Mouse (Mus musculus) heart, adult 2 months (tissue): ENCODE results near the gene Ctrl. TPM values are rescaled to one million over a fixed set of nuclear protein-coding genes. Genes with fewer than 3 reads are reported as not detected.

Source experiments
- DNase-seq, 2 experiments: peaks; one replicate each; pipeline ENCODE4 v3.0.0; 2021
- H3K27ac ChIP-seq: fragments of 200-600 bp; 2 replicates; pipeline ENCODE4 v1.8.1; 2022
- H3K27me3 ChIP-seq: fragments of 200-500 bp; 2 replicates; pipeline ENCODE4 v1.6.1; 2012; ENCODE audit warnings: mild to moderate bottlenecking, low read length, inconsistent platforms, mixed read lengths; ENCODE audit not compliant: control insufficient read depth, insufficient read depth
- H3K36me3 ChIP-seq: fragments of 200-500 bp; 2 replicates; pipeline ENCODE4 v1.6.1; 2012; ENCODE audit warnings: low read length, inconsistent platforms; ENCODE audit not compliant: control insufficient read depth, insufficient read depth
- H3K4me1 ChIP-seq: fragments of 200-500 bp; 2 replicates; pipeline ENCODE4 v1.6.1; 2011; ENCODE audit warnings: low read length; ENCODE audit not compliant: control insufficient read depth, insufficient read depth
- H3K4me3 ChIP-seq: fragments of 200-600 bp; 2 replicates; pipeline ENCODE4 v1.8.1; 2022
- H3K79me2 ChIP-seq: fragments of 200-500 bp; replicated peaks from 2 replicates; pipeline ENCODE4 v1.6.1; 2012; ENCODE audit warnings: mild to moderate bottlenecking, inconsistent platforms, low read length, moderate library complexity, mixed read lengths; ENCODE audit not compliant: control insufficient read depth, insufficient read depth
- H3K9ac ChIP-seq: fragments of 200-500 bp; 2 replicates; pipeline ENCODE4 v1.6.1; 2012; ENCODE audit warnings: low read depth, mild to moderate bottlenecking, control low read depth, inconsistent platforms, low read length, mixed read lengths
- CTCF ChIP-seq: fragments of 200-600 bp; IDR thresholded peaks from 2 replicates; pipeline ENCODE4 v1.8.1; 2022; ENCODE audit warnings: antibody characterized with exemption, mild to moderate bottlenecking, moderate library complexity
- EP300 ChIP-seq: fragments of 200-500 bp; IDR thresholded peaks from 2 replicates; pipeline ENCODE4 v1.6.1; 2011; ENCODE audit warnings: low read depth, low read length, control low read depth; ENCODE audit not compliant: insufficient read depth
- POLR2A ChIP-seq: fragments of 200-500 bp; IDR thresholded peaks from 2 replicates; pipeline ENCODE4 v1.6.1; 2011; ENCODE audit warnings: mild to moderate bottlenecking, low read depth, low read length, control low read depth; ENCODE audit not compliant: insufficient read depth
- WGBS: fragments of 180-500 bp; shearing (Covaris S2); methylation state at CpG from one replicate; pipeline ENCODE4 v1.1.7; 2018; 5-methylcytosine and 5-hydroxymethylcytosine counted together
- intact Hi-C: fragments of 180-260 bp; cut with DNase I; formaldehyde crosslinking; loops from one replicate; pipeline ENCODE4 v1.15.1; 2025
- polyA plus RNA-seq: library from polyadenylated mRNA; depleted of rRNA; stranded (reverse); fragments of >200 nt; gene quantifications from 2 replicates; pipeline ENCODE4 v1.2.3, GENCODE M21; 2012
- total RNA-seq, 2 experiments: library from RNA; stranded (reverse); gene quantifications; 2 replicates each; pipeline ENCODE4 v1.2.3; 2021

Ctrl gene
- total and polyA plus RNA-seq, 3 experiments = 0.32 to 0.88 TPM; not detected in 1

DNA sequence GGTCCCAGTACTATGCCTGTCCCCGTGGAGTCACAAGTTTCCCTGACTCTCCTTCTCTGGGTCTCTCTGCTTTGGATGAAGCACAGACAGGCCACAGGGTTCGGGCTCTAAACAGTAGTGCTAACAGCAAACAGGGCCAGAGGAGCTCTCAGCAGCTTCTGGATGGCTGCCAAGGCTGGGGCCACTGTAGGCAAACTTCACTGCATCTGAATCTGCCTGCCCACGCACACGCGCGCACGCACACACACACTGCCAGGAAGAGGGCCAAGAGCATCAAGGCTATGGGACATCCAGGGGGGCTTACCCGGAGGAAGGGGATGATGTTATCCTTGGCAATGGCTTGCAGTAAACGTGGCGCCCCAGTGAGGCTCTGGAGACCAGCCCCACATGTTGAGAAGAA, 15.7 kb upstream of the Ctrl start:
- H3K4me1 ChIP-seq = peaks cover 9% of the 10 kb centered on the region
- intact Hi-C loops = no loop called here
- DNase-seq = peak in 1 of 2 experiments; percentile 40
- WGBS = 40% methylated on average over 10 of the region's 10 CpGs
- H3K27me3 ChIP-seq = no peaks in the 10 kb centered on the region
- H3K36me3 ChIP-seq = no peaks in the 10 kb centered on the region
- no peak for TF ChIP-seq CTCF
- TF ChIP-seq EP300 = no peak
- no peak for TF ChIP-seq POLR2A
- no peak overlapping the region for H3K27ac ChIP-seq
- H3K4me3 ChIP-seq = no peak overlapping the region
- no peak overlapping the region for H3K9ac ChIP-seq
- H3K79me2 ChIP-seq = no peaks in the 10 kb centered on the region

DNA sequence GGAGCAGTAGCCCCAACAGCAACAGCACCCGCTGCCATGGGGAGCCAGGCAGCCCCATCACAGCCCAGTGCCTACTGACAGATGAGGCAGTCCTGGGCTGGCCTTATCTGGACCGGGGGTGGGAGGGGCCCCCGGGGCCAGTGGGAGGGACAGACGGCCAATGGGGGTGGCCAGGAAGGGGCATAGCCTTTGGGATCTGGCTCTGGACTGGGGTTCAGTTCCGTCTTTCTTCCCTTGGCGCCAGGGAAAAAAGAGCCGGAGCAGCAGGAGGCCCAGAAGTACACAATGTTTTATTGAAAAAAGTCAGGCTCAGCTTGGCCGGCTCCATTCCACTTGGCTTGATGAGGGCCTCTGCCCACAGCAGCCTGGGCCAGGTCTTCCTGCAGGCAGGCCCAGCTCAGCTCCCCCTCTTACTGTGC, 9.7 kb upstream of the Ctrl start, which contains the start of gene Lcat:
TSS of gene Lcat (minus strand) at position 62 of the 419 bp plus-strand sequence.
- Histone ChIP-seq H3K4me1 (peaks cover under 1% of the 10 kb centered on the region), H3K4me3 (no peak within 1 kb of the TSS), H3K36me3 (no peaks in the 10 kb centered on the region), H3K27ac (no peak within 1 kb of the TSS), H3K79me2 (no peaks in the 10 kb centered on the region), H3K27me3 (no peaks in the 10 kb centered on the region), H3K9ac (no peak within 1 kb of the TSS)
- no peak for DNase-seq
- 62% methylated on average over 8 of the region's 8 CpGs for WGBS
- TF ChIP-seq EP300 = no peak
- intact Hi-C loops = no loop called here

GRCm38 (mm10) chr8:105942542-105942941, 8.9 kb upstream of the Ctrl start:
- intact Hi-C loops = no loop called here
- TF ChIP-seq EP300 (no peak), POLR2A (no peak), CTCF (no peak)
- no peaks in the 10 kb centered on the region for H3K36me3 ChIP-seq
- H3K4me1 ChIP-seq = peaks cover 1% of the 10 kb centered on the region
- H3K27ac ChIP-seq = no peak overlapping the region
- DNase-seq = no peak
- no peaks in the 10 kb centered on the region for H3K27me3 ChIP-seq
- no peak overlapping the region for H3K4me3 ChIP-seq
- H3K9ac ChIP-seq = no peak overlapping the region
- no peaks in the 10 kb centered on the region for H3K79me2 ChIP-seq
- WGBS = 97% methylated on average over 5 of the region's 5 CpGs

- Histone ChIP-seq H3K4me1 (peaks cover 1% of the 10 kb centered on the region), H3K79me2 (no peaks in the 10 kb centered on the region), H3K27ac (no peak overlapping the region), H3K9ac (no peak overlapping the region), H3K4me3 (no peak overlapping the region), H3K27me3 (no peaks in the 10 kb centered on the region), H3K36me3 (no peaks in the 10 kb centered on the region)
- 71% methylated on average over 11 of the region's 11 CpGs for WGBS
- intact Hi-C loops = no loop called here
- DNase-seq = no peak
- no peak for TF ChIP-seq CTCF
These were observed 8.4 kb upstream of the Ctrl start for GRCm38 (mm10) chr8:105942026-105942425.

DNA sequence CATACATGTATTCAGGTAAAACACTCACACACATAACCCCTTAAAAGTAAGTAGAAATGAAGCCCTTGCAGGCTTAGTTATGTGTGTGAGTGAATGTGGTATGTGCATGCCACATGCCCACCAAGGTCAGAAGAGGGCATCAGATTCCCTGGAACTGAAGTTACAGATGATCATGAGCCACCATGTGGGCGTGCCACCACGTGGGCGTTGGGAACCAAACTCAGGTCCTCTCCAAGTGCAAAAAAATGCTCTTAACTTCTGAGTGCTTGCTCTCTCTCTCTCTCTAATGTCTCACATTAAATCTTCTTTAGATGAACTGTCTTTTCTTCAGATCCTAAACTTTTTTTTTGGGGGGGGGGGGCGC, 4.6 kb upstream of the Ctrl start, which contains the start of gene Psmb10:
TSS of gene Psmb10 (minus strand) at position 139 of the 364 bp plus-strand sequence.
- peaks cover 4% of the 10 kb centered on the region for H3K4me1 ChIP-seq
- peak within 1 kb of the TSS; percentile 92 for H3K27ac ChIP-seq
- H3K4me3 ChIP-seq = peak within 1 kb of the TSS; percentile 95
- TF ChIP-seq CTCF (no peak), POLR2A (no peak), EP300 (peak; percentile 56; the same call in 1 of the 2 replicates)
- no peaks in the 10 kb centered on the region for H3K36me3 ChIP-seq
- WGBS = 12% methylated on average over 4 of the region's 4 CpGs
- no peaks in the 10 kb centered on the region for H3K27me3 ChIP-seq
- intact Hi-C loops = loop anchor here (2.0 kb wide), 1 partner anchor 27 kb away; no protein-coding TSS in a partner anchor
- no peak for DNase-seq
- peak within 1 kb of the TSS; percentile 82 for H3K9ac ChIP-seq
- no peaks in the 10 kb centered on the region for H3K79me2 ChIP-seq

- WGBS = under 1% methylated on average over 33 of the region's 33 CpGs
These were observed 4.0 kb upstream of the Ctrl start for GRCm38 (mm10) chr8:105937496-105938305.

More at GRCm38 (mm10) chr8:105937496-105938305, 4.0 kb upstream of the Ctrl start:
- TF ChIP-seq POLR2A (peak; percentile 58; the same call in 1 of the 2 replicates), EP300 (0 out of 2 replicates have a peak, but pooled peaks have one; percentile 6), CTCF (0 out of 2 replicates have a peak, but pooled peaks have one; percentile 11)
- intact Hi-C loops = loop anchor here (2.0 kb wide), 2 partner anchors 27 to 37 kb away; partner anchors contain the start of gene Pskh1
- Histone ChIP-seq H3K79me2 (no peaks in the 10 kb centered on the region), H3K4me1 (peaks cover 4% of the 10 kb centered on the region), H3K27me3 (no peaks in the 10 kb centered on the region), H3K36me3 (no peaks in the 10 kb centered on the region), H3K27ac (peak overlapping the region; percentile 92), H3K9ac (peak overlapping the region; percentile 82), H3K4me3 (peak overlapping the region; percentile 95)
- peak; percentile 73 to 74 for DNase-seq
